ENCODE assay signal across 20 mouse cellular contexts in the genomic region with DNA sequence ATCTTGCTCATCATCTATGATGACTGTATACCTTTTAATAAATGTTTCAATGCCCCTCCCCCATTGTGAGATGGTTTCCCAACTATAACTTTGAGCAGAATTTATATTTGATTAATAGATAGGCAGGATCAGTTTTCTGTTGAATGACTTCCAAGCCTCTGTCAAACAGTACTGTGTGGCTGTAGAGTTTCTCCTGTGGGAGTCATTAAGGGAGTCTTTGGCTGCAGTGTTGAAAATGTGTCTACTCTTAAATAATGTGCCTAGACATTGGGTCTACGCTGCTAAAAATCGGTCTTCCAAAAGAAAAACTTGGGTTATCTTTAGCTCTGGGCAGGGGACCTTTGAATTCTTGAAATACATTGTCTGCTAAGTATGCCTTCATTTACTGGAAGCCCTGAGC.
"Had no signal": no experiment of that assay in that cellular context is flagged by ENCODE, and none has a peak within 500 bp of the region (broad histone marks: within the 10 kb centered on the region; RNA-seq: fewer than 3 reads in every experiment).

No protein-coding gene starts in this region.

- DNase-seq: kidney, adult 11 months; kidney, adult 8-10 months; kidney, postnatal 10 days; kidney, postnatal 4 days; left cerebral cortex, postnatal 4 days; liver, postnatal 0 days; retina, postnatal 1 day; thymus, adult 18-20 months; thymus, postnatal 36 days had no signal

- H3K36me3 ChIP-seq: intestine, embryonic 15.5 days; limb, embryonic 12.5 days; limb, embryonic 15.5 days; midbrain, embryonic 10.5 days; midbrain, embryonic 13.5 days; neural tube, embryonic 13.5 days had no signal

- ATAC-seq: intestine, embryonic 15.5 days; liver, postnatal 0 days; midbrain, embryonic 13.5 days; midbrain, embryonic 16.5 days had no signal

- H3K4me3 ChIP-seq: intestine, embryonic 15.5 days; limb, embryonic 12.5 days; limb, embryonic 15.5 days; megakaryocyte, embryonic 14.5 days; midbrain, embryonic 10.5 days; midbrain, embryonic 13.5 days; myocyte; neural tube, embryonic 13.5 days had no signal

- H3K4me1 ChIP-seq: intestine, embryonic 15.5 days; limb, embryonic 12.5 days; limb, embryonic 15.5 days; megakaryocyte, embryonic 14.5 days; midbrain, embryonic 10.5 days; midbrain, embryonic 13.5 days; neural tube, embryonic 13.5 days had no signal

- H3K4me2 ChIP-seq: intestine, embryonic 15.5 days; limb, embryonic 12.5 days; limb, embryonic 15.5 days; liver, embryonic 11.5 days; midbrain, embryonic 13.5 days; neural tube, embryonic 13.5 days had no signal

- H3K9me3 ChIP-seq: intestine, embryonic 15.5 days; limb, embryonic 12.5 days; limb, embryonic 15.5 days; midbrain, embryonic 10.5 days; midbrain, embryonic 13.5 days; neural tube, embryonic 13.5 days had no signal

- H3K27me3 ChIP-seq: intestine, embryonic 15.5 days; limb, embryonic 12.5 days; limb, embryonic 15.5 days; megakaryocyte, embryonic 14.5 days; midbrain, embryonic 13.5 days; neural tube, embryonic 13.5 days had no signal

- H3K9ac ChIP-seq: intestine, embryonic 15.5 days; limb, embryonic 12.5 days; limb, embryonic 15.5 days; liver, embryonic 14.5 days; liver, postnatal 0 days; midbrain, embryonic 13.5 days; neural tube, embryonic 13.5 days had no signal

- H3K27ac ChIP-seq: intestine, embryonic 15.5 days; limb, embryonic 12.5 days; limb, embryonic 15.5 days; liver, embryonic 14.5 days; midbrain, embryonic 10.5 days; midbrain, embryonic 13.5 days; neural tube, embryonic 13.5 days had no signal
